ENCODE assay signal across 9 mouse cellular contexts in genomic region chr1:36277267-36278060, GRCm38 (mm10). TPM values are rescaled to one million over a fixed set of nuclear protein-coding genes. Genes with fewer than 3 reads are reported as not detected.
A peak's percentile ranks its signal among the peaks of the same experiment; 100 is the strongest.
DNase-seq lines count a peak whose midpoint lies in the region; ATAC-seq lines count a peak whose summit lies in the region.
"Had no signal": no experiment of that assay in that cellular context is flagged by ENCODE, and none has a peak within 500 bp of the region (broad histone marks: within the 10 kb centered on the region; RNA-seq: fewer than 3 reads in every experiment).

No protein-coding gene starts in this region.

- H3K36me3 ChIP-seq in kidney, embryonic 15.5 days, result no peaks in the 10 kb centered on the region
- H3K36me3 ChIP-seq: embryonic facial prominence, embryonic 13.5 days had no signal

- no peaks in the 10 kb centered on the region for H3K9me3 ChIP-seq in kidney, embryonic 15.5 days (replicated peaks)
- H3K9me3 ChIP-seq: embryonic facial prominence, embryonic 13.5 days had no signal

- H3K4me1 ChIP-seq in kidney, embryonic 15.5 days, result peaks cover 36% of the 10 kb centered on the region

- DNase-seq in kidney, adult 18-20 months, result peak; percentile 87
- DNase-seq in cerebellum, adult 11-12 months, result peak; percentile 73
- DNase-seq in gastrocnemius, adult 18-20 months (ENCODE audit: low spot score), result peak; percentile 80
- peak; percentile 84 to 92 for DNase-seq in kidney, postnatal 36 days
- DNase-seq in lung, adult 18-20 months, result peak; percentile 76
- DNase-seq in retina, postnatal 1 day, result peak; percentile 79
- peak; percentile 35 to 73 for DNase-seq in urinary bladder, adult 18-20 months (ENCODE audit: low spot score in 2 of 2)

- 27% methylated on average over 7 of the region's 7 CpGs for WGBS in kidney, embryonic 15.5 days

- no peak overlapping the region for H3K4me3 ChIP-seq in kidney, embryonic 15.5 days (replicated peaks)
- H3K4me3 ChIP-seq: embryonic facial prominence, embryonic 13.5 days had no signal

- no peak overlapping the region for H3K27ac ChIP-seq in kidney, embryonic 15.5 days
- H3K27ac ChIP-seq: embryonic facial prominence, embryonic 13.5 days had no signal

- ATAC-seq in kidney, embryonic 15.5 days (replicated peaks; ENCODE audit: low FRiP score), result no peak

- no peaks in the 10 kb centered on the region for H3K27me3 ChIP-seq in kidney, embryonic 15.5 days
- H3K27me3 ChIP-seq: embryonic facial prominence, embryonic 13.5 days had no signal

- H3K4me2 ChIP-seq in kidney, embryonic 15.5 days, result no peak overlapping the region
- H3K4me2 ChIP-seq: embryonic facial prominence, embryonic 13.5 days had no signal

- H3K9ac ChIP-seq in kidney, embryonic 15.5 days, result no peak overlapping the region
- H3K9ac ChIP-seq: embryonic facial prominence, embryonic 13.5 days had no signal

RNA-seq across cellular contexts. Expression of gene Neurl3, which starts 3.0 kb away (rescaled TPM):
- 16.6 and 17.7 TPM in 2 replicates for polyA plus RNA-seq in kidney, embryonic 15.5 days (2015; fragmentation: Nextera tagmentation; extraction: Ambion mirVana)
- under 1 TPM; 0.30 to 0.66 TPM for total RNA-seq in gastrocnemius, adult 18-20 months (2021)

RNA-seq across cellular contexts. Expression of gene Arid5a, which starts 30.1 kb away (rescaled TPM):
- polyA plus RNA-seq in kidney, embryonic 15.5 days (2015; fragmentation: Nextera tagmentation; extraction: Ambion mirVana), result 6.7 and 7.3 TPM in 2 replicates
- 10 to 100 TPM in 1 of 2 experiments, 1 to 10 TPM in 1; 6.3 to 15.4 TPM for total RNA-seq in gastrocnemius, adult 18-20 months (2021)

RNA-seq across cellular contexts. Expression of gene Uggt1, which starts 32.9 kb away (rescaled TPM):
- 56.1 and 59.9 TPM in 2 replicates for polyA plus RNA-seq in kidney, embryonic 15.5 days (2015; fragmentation: Nextera tagmentation; extraction: Ambion mirVana)
- total RNA-seq in gastrocnemius, adult 18-20 months (2021), result 10 to 100 TPM; 28.1 to 29.3 TPM
